Mouse (Mus musculus) stomach, postnatal 0 days (tissue): Measurements from ENCODE around the gene Trip4.

ENCODE experiments used
- CTCF ChIP-seq: IDR thresholded peaks from 2 replicates; pipeline ENCODE4 v1.5.1; 2016; ENCODE audit warnings: antibody characterized with exemption, low read depth, mild to moderate bottlenecking, moderate library complexity
- EP300 ChIP-seq: optimal IDR thresholded peaks from 2 replicates; pipeline ENCODE3; 2016; ENCODE audit warnings: antibody characterized with exemption

DNA sequence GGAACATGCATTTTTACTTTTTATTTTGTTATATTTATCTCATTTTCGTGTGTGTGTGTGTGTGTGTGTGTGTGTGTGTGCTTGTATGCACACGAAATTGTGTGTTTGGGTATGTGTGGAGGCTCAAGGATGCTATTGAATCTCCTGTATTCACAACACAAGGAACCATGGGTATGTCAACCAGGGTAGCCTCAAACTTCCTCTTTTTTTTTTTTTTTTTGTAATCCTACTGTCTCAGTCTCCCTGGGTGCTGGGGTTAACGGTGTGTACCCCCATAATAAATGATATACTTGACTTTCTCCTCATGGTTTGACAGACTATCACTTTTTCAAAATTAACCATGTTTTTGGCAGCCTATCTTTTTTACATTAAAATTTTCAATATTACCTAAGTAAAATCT, 5.7 kb downstream of the Trip4 start:
- no peak for TF ChIP-seq CTCF
- no peak for TF ChIP-seq EP300
